Mouse (Mus musculus): Measurements from ENCODE around the gene Btn2a2.

Gene Btn2a2

GRCm38 (mm10) chr13:23524654-23525053 lies 36.0 kb upstream of the Btn2a2 start:
- in situ Hi-C loops (cut with MboI; ENCODE audit: unreplicated experiment in 2 of 2) = loop anchor here in 1 of 2 experiments (5.0 kb wide), 1 partner anchor 68 kb away; no protein-coding TSS in a partner anchor

DNA sequence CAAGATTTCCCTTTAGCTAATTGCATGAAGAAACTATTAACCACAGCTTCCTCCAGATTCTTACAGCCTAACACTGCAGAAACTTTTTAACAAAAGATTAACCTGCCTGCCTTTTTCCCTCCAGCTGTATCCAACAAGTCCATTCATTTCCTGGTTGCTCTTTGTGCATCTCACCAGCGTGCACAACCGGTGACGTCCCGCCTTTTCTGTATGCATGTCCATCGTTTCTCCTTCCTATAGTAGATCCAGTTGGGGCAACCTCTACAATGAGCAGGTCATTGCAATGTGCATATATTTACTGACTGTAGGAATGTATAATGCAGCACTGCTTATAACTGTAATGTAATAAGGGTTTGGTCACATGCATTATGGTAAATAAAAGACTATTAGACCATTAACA lies 35.3 kb upstream of the Btn2a2 start:
- in situ Hi-C loops (cut with MboI; ENCODE audit: unreplicated experiment in 2 of 2) = no loop called here

- in situ Hi-C loops (cut with MboI; ENCODE audit: unreplicated experiment in 2 of 2) = no loop called here
Measured at GRCm38 (mm10) chr13:23521703-23522102, 33.0 kb upstream of the Btn2a2 start.

DNA sequence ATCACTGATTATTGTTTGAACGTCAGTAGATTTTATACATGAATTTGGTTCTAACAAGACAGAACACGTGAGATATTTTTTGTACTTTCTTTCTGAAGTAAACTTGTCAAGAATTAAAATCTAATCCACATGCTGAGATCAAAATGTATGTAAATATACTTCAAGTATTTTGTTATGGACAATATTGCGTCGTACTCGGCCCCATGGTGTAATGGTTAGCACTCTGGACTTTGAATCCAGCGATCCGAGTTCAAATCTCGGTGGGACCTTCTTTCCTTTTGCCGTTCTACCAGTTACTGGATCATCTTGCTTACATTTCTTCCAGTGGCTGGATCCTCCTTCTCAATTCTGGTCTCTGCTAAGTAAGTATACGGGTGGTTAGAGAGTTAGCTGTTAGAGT lies 30.8 kb upstream of the Btn2a2 start:
- in situ Hi-C loops (cut with MboI; ENCODE audit: unreplicated experiment in 2 of 2) = loop anchor here (5.0 to 10.0 kb wide), 7 partner anchors 72 to 1807 kb away; no protein-coding TSS in a partner anchor

DNA sequence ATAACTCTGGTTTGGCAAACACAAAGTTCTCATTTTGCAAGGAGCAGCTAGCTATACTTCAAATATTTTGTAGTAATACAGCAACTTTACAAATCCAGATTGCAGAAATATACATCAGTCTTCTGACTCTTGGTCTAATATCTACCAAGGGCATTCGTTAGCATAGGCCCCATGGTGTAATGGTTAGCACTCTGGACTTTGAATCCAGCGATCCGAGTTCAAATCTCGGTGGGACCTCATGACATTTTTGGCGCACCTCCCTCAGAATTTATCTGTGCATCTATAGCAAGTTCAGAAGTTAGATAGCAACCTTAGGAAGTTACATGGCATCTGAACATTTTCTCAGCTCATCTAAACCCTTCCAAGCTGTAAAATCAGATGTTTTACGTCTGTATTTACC lies 30.2 kb upstream of the Btn2a2 start:
- in situ Hi-C loops (cut with MboI; ENCODE audit: unreplicated experiment in 2 of 2) = loop anchor here (5.0 to 10.0 kb wide), 7 partner anchors 72 to 1807 kb away; no protein-coding TSS in a partner anchor

DNA sequence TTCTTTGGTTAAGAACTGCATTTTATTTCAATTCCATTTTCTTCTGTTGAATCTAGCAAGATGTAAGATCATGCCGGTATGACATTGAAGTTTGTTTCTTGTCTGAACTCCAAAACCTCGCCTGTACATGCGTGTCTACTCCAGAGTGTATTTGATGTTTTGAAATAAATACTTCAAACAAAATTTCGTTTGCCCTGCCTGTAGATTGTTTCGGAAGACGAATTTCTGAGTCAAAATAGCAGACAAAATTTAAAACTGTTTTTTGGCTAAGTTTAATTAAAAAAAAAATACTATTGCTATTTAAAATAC lies 29.6 kb upstream of the Btn2a2 start:
- in situ Hi-C loops (cut with MboI; ENCODE audit: unreplicated experiment in 2 of 2) = loop anchor here (5.0 to 10.0 kb wide), 7 partner anchors 71 to 1806 kb away; no protein-coding TSS in a partner anchor

- in situ Hi-C loops (cut with MboI; ENCODE audit: unreplicated experiment in 2 of 2) = loop anchor here (5.0 to 10.0 kb wide), 7 partner anchors 70 to 1805 kb away; no protein-coding TSS in a partner anchor
Measured at GRCm38 (mm10) chr13:23517603-23518294, 29.1 kb upstream of the Btn2a2 start.

DNA sequence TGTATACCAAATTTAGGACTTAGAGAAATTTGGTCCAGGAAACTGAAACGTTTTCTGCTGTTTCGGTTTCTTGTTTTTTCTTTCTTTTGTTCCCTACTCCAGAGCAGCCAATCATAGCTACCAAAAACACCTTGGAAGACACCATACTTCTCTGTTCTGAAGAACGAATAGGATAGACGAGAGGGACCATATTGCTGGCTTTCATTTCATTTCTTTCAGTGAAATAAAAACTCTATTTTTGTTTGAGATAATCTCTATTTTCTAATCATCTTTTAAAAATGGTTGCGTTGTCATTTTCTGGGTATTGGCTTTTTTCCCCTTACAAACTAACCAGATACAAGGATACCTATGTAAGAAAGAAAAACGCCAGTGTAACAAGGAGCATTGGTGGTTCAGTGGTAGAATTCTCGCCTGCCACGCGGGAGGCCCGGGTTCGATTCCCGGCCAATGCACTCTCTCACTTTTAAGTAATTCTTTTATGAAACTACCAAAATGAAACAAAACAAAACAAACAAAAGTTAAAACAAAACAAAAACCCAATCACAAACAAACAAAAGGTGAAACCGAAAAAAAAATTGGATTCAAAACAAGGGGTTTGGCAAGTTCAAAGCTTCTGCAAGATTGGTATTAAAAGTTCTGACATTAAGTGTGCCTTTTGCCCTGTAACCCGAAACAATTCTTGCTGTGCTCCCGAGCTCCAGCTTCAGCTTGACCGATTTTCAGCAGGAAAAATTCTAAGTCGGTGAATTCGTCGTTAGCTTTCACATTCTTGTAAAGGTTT lies 28.4 kb upstream of the Btn2a2 start:
- in situ Hi-C loops (cut with MboI; ENCODE audit: unreplicated experiment in 2 of 2) = loop anchor here (5.0 to 10.0 kb wide), 7 partner anchors 70 to 1805 kb away; no protein-coding TSS in a partner anchor

DNA sequence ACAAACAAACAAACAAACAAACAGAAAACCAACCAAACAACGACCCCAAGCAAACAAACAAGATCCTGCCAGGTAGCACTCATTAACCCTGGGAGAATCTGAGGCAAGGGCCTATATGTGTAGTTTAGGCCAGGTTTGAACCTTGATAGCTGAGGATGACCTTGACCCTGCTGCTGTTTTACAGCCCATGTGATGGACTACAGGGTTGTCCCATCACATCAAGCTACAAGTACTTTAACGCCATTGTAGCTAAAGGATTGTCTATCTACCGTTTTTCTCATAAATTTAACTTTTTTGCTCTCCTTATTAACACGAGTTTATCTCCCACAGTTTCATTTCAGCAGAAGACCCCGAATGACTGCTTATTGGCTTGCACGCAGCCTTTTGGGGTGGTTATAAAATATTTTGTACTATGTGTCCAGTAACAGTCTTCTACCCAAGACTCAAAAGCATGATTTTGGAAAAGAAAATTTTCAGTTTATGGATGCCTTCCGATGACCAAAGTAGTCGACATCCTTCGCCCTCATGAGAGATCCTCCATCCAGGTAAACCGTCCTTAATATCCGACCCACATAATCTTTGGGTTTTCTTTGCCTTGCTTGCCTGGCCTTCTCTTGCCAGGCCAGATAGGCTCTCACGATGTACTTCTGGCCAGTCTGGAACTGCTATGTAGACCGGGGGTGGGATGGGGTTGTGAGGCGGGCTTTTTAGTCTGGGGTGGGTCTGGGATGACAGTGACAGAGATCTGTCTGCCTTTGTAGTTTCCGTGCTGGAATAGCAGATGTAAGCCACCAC lies 27.4 kb upstream of the Btn2a2 start:
- in situ Hi-C loops (cut with MboI; ENCODE audit: unreplicated experiment in 2 of 2) = loop anchor here (5.0 to 10.0 kb wide), 7 partner anchors 69 to 1804 kb away; no protein-coding TSS in a partner anchor

GRCm38 (mm10) chr13:23515281-23515680 lies 26.6 kb upstream of the Btn2a2 start:
- in situ Hi-C loops (cut with MboI; ENCODE audit: unreplicated experiment in 2 of 2) = loop anchor here (5.0 to 10.0 kb wide), 7 partner anchors 68 to 1803 kb away; no protein-coding TSS in a partner anchor

GRCm38 (mm10) chr13:23513517-23513916 lies 24.9 kb upstream of the Btn2a2 start:
- in situ Hi-C loops (cut with MboI; ENCODE audit: unreplicated experiment in 2 of 2) = loop anchor here (10.0 kb wide), 2 partner anchors 1489 to 1659 kb away; no protein-coding TSS in a partner anchor

- in situ Hi-C loops (cut with MboI; ENCODE audit: unreplicated experiment in 2 of 2) = loop anchor here (10.0 kb wide), 2 partner anchors 1485 to 1655 kb away; no protein-coding TSS in a partner anchor
Measured at GRCm38 (mm10) chr13:23510127-23510526, 21.5 kb upstream of the Btn2a2 start.

- in situ Hi-C loops (cut with MboI; ENCODE audit: unreplicated experiment in 2 of 2) = no loop called here
Measured at GRCm38 (mm10) chr13:23506819-23507515, 18.3 kb upstream of the Btn2a2 start.

- in situ Hi-C loops (cut with MboI; ENCODE audit: unreplicated experiment in 2 of 2) = no loop called here
Measured at GRCm38 (mm10) chr13:23506351-23506750, 17.7 kb upstream of the Btn2a2 start.

GRCm38 (mm10) chr13:23505662-23506345 lies 17.1 kb upstream of the Btn2a2 start:
- in situ Hi-C loops (cut with MboI; ENCODE audit: unreplicated experiment in 2 of 2) = no loop called here

DNA sequence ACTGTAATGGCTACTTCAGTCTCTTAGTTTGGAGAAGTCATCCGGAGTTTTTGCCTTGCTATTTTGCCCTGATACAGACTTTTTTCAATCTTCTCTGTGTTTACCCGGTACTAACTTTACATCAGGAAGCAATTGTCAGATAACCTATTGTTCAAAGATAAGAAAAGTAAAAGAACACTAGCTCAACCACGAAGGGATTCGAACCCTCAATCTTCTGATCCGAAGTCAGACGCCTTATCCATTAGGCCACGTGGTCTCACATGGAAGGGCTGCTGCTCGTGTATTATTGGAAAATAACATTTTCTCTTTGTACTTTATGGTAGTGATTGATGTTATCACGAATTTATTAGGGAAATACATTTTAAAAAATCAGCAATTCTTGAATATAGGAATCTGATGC lies 15.1 kb upstream of the Btn2a2 start:
- in situ Hi-C loops (cut with MboI; ENCODE audit: unreplicated experiment in 2 of 2) = no loop called here

- in situ Hi-C loops (cut with MboI; ENCODE audit: unreplicated experiment in 2 of 2) = no loop called here
Measured at GRCm38 (mm10) chr13:23502916-23503315, 14.3 kb upstream of the Btn2a2 start.

- in situ Hi-C loops (cut with MboI; ENCODE audit: unreplicated experiment in 2 of 2) = no loop called here
Measured at GRCm38 (mm10) chr13:23502031-23502567, 13.4 kb upstream of the Btn2a2 start.

DNA sequence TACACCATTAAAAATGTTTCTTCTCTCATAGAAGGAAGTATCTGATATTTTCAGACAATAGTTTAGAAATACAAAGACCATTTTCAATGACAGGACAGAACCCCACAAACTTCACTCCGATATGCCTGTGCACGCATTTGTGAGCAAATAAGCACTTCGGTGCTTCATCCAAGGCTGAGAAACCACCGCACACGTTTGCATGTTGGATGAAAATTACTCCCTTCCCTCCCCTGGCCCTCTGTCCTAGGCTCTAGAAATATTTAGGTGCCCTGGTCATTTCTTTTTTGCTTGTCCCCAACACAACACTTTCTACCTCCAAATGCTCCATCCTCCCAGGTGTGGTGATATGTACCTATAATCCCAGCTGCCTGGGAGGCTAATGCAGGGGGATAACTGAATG lies 12.9 kb upstream of the Btn2a2 start:
- in situ Hi-C loops (cut with MboI; ENCODE audit: unreplicated experiment in 2 of 2) = no loop called here

Data from v-Abl transformed pro-B cells (cell line).